Mouse (Mus musculus) intestine, embryonic 15.5 days (tissue): ENCODE results near the gene Ankrd13b. TPM values are rescaled to one million over a fixed set of nuclear protein-coding genes. Genes with fewer than 3 reads are reported as not detected.

Source experiments
- ATAC-seq: fragments of 200-750 bp; cut with Nextera tagmentation; 2 replicates; pipeline ENCODE4 v1.8.0; 2017; ENCODE audit warnings: moderate TSS enrichment, moderate library complexity
- H3K27ac ChIP-seq: fragments of 300-500 bp; sonication (generic); 2 replicates; pipeline ENCODE4 v1.5.1; 2015; ENCODE audit warnings: mild to moderate bottlenecking, inconsistent platforms
- H3K27me3 ChIP-seq: fragments of 300-500 bp; sonication (generic); replicated peaks from 2 replicates; pipeline ENCODE4 v1.6.1; 2015; ENCODE audit warnings: inconsistent platforms
- H3K36me3 ChIP-seq: fragments of 300-500 bp; sonication (generic); 2 replicates; pipeline ENCODE4 v1.6.1; 2015; ENCODE audit warnings: inconsistent platforms
- H3K4me1 ChIP-seq: fragments of 300-500 bp; sonication (generic); replicated peaks from 2 replicates; pipeline ENCODE4 v1.6.1; 2015; ENCODE audit warnings: inconsistent platforms
- H3K4me2 ChIP-seq: fragments of 300-500 bp; sonication (generic); replicated peaks from 2 replicates; pipeline ENCODE4 v1.6.1; 2015; ENCODE audit warnings: mild to moderate bottlenecking, inconsistent platforms
- H3K4me3 ChIP-seq: fragments of 300-500 bp; sonication (generic); replicated peaks from 2 replicates; pipeline ENCODE4 v1.5.1; 2015; ENCODE audit warnings: inconsistent platforms
- H3K9ac ChIP-seq: fragments of 300-500 bp; sonication (generic); 2 replicates; pipeline ENCODE4 v1.6.1; 2015; ENCODE audit warnings: inconsistent platforms
- H3K9me3 ChIP-seq: fragments of 300-500 bp; sonication (generic); 2 replicates; pipeline ENCODE4 v1.6.1; 2016; ENCODE audit warnings: inconsistent platforms
- WGBS: fragments of 180-500 bp; shearing (Covaris S2); methylation state at CpG from one replicate; pipeline ENCODE4 v1.1.7; 2015; 5-methylcytosine and 5-hydroxymethylcytosine counted together
- polyA plus RNA-seq: library from polyadenylated mRNA; unstranded; fragments of >200 nt; fragmentation: Nextera tagmentation; extraction: Ambion mirVana; gene quantifications from 2 replicates; pipeline ENCODE4 v1.2.1, GENCODE M21; 2015

The Ankrd13b gene
- polyA plus RNA-seq, 1 experiment from 2014 or later, result 5.1 TPM

- H3K27me3 ChIP-seq, result no peaks in the 10 kb centered on the region
- no peak for ATAC-seq
- peaks cover 39% of the 10 kb centered on the region for H3K4me1 ChIP-seq
- no peaks in the 10 kb centered on the region for H3K9me3 ChIP-seq
- 57% methylated on average over 6 of the region's 6 CpGs for WGBS
- H3K36me3 ChIP-seq, result no peaks in the 10 kb centered on the region
- H3K27ac ChIP-seq, result no peak overlapping the region
- H3K4me2 ChIP-seq, result no peak overlapping the region
- H3K4me3 ChIP-seq, result no peak overlapping the region
- no peak overlapping the region for H3K9ac ChIP-seq
Observed at GRCm38 (mm10) chr11:77485229-77485628, 4.2 kb downstream of the Ankrd13b start.

GRCm38 (mm10) chr11:77483510-77484255, 5.8 kb downstream of the Ankrd13b start:
- H3K27me3 ChIP-seq, result no peaks in the 10 kb centered on the region
- H3K36me3 ChIP-seq, result no peaks in the 10 kb centered on the region
- H3K4me1 ChIP-seq, result peaks cover 30% of the 10 kb centered on the region
- ATAC-seq, result no peak
- no peak overlapping the region for H3K4me2 ChIP-seq
- H3K9ac ChIP-seq, result no peak overlapping the region
- 42% methylated on average over 11 of the region's 11 CpGs for WGBS
- no peak overlapping the region for H3K27ac ChIP-seq
- H3K9me3 ChIP-seq, result no peaks in the 10 kb centered on the region
- H3K4me3 ChIP-seq, result no peak overlapping the region

DNA sequence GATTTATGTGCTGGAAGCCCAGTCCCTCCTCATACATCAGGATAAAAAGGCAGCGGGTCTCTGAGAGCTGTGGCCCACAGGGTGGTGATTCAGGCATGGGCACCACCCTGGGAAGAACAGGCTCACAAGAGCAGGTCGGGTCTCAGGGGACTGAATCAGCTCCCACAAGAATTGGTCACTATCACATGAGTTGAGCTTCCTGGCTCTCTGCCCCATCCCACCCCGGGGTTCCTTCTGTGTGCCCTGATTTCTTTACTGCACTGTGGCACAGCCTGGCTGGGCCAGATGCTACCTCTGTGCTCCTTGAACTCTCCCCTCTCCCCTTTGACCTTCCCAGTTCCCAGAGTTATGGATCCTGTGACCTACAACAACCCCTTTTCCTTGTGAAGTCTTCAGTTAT, 6.4 kb downstream of the Ankrd13b start:
- ATAC-seq, result no peak
- Histone ChIP-seq H3K9ac (no peak overlapping the region), H3K36me3 (no peaks in the 10 kb centered on the region), H3K27ac (no peak overlapping the region), H3K4me1 (peaks cover 24% of the 10 kb centered on the region; the same call in 1 of the 2 replicates), H3K4me2 (no peak overlapping the region), H3K27me3 (no peaks in the 10 kb centered on the region), H3K9me3 (no peaks in the 10 kb centered on the region), H3K4me3 (no peak overlapping the region)
- WGBS, result 62% methylated on average over 3 of the region's 3 CpGs

DNA sequence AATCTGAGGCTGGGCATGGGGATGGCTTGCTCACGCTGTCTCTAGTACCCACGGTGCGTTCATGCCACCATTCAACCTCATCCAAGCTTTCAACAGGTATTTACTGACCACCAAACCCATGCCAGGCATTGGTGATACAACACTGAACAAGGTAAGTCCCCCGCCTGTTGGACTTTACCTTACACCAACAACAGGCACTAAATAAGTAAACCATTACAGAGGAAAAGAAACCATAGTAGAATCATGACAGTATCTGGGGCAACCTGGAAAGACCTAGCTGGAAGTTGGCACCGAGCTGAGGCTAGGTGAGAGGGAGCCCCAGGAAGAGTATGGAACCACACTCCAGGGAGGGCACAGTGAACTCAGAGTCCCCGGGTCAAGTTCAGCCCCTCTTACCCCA, 12.6 kb downstream of the Ankrd13b start:
- H3K27ac ChIP-seq, result no peak overlapping the region
- peak; percentile 28; the same call in 1 of the 2 replicates for ATAC-seq

DNA sequence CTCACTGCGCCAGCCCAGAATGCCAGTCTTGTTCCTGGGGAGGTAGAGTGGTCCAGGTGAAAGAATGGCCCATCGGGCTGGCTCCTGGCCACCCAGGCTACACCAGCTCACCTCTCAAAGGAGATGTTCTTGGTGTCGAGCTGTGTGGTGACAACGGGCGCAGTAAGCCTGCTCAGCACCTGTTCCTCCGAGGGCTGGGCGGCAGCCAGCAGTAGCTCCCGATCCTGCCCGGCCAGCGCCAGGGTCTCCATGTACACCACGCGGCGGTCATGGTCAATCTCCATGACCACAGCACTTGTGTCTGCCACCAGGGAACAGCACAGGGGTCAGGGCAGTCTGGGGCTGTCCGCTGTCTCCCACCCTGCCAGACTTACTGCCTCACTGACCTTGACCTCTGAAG, 13.3 kb downstream of the Ankrd13b start:
- Histone ChIP-seq H3K9me3 (no peaks in the 10 kb centered on the region), H3K4me2 (no peak overlapping the region), H3K9ac (no peak overlapping the region), H3K4me1 (0 out of 2 replicates have a peak, but pooled peaks cover 2% of the 10 kb centered on the region), H3K4me3 (no peak overlapping the region), H3K36me3 (peaks cover 14% of the 10 kb centered on the region), H3K27ac (no peak overlapping the region), H3K27me3 (no peaks in the 10 kb centered on the region)
- no peak for ATAC-seq
- WGBS, result 94% methylated on average over 14 of the region's 14 CpGs

More for the DNA sequence above, 12.6 kb downstream of the Ankrd13b start:
- H3K9ac ChIP-seq, result no peak overlapping the region
- H3K36me3 ChIP-seq, result peaks cover 9% of the 10 kb centered on the region
- 87% methylated on average over 6 of the region's 6 CpGs for WGBS
- no peaks in the 10 kb centered on the region for H3K9me3 ChIP-seq
- H3K27me3 ChIP-seq, result no peaks in the 10 kb centered on the region
- no peak overlapping the region for H3K4me2 ChIP-seq
- 0 out of 2 replicates have a peak, but pooled peaks cover 2% of the 10 kb centered on the region for H3K4me1 ChIP-seq
- H3K4me3 ChIP-seq, result no peak overlapping the region

GRCm38 (mm10) chr11:77472775-77473174, 16.7 kb downstream of the Ankrd13b start:
- no peak overlapping the region for H3K27ac ChIP-seq
- no peaks in the 10 kb centered on the region for H3K9me3 ChIP-seq
- H3K4me2 ChIP-seq, result no peak overlapping the region
- ATAC-seq, result no peak
- 0 out of 2 replicates have a peak, but pooled peaks cover 2% of the 10 kb centered on the region for H3K4me1 ChIP-seq
- peaks cover 7% of the 10 kb centered on the region for H3K27me3 ChIP-seq
- no peak overlapping the region for H3K9ac ChIP-seq
- H3K4me3 ChIP-seq, result no peak overlapping the region
- peaks cover 14% of the 10 kb centered on the region for H3K36me3 ChIP-seq
- WGBS, result 85% methylated on average over 16 of the region's 16 CpGs

DNA sequence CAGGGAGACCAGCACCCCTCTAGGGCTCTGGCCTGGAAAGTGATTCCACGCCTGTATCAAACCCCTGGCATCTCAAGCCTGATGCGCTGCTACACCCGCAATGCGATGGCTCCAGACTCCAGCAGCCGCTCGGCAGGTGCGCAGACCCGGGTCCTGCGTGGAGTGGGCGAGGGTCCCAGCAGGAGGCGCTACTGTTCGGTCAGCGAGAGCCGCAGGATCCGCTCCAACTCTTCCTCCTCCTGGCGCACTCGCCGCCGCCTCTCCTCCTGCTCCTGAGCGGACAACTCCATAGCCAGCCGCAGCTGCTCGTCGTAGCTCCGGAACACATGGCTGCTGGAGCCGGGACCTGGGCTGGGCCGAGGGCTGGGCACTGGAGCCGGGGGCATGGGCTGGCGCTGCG, 18.1 kb downstream of the Ankrd13b start:
- Histone ChIP-seq H3K36me3 (peaks cover 14% of the 10 kb centered on the region), H3K9me3 (no peaks in the 10 kb centered on the region), H3K4me3 (no peak overlapping the region), H3K27me3 (peaks cover 21% of the 10 kb centered on the region), H3K27ac (no peak overlapping the region), H3K4me1 (0 out of 2 replicates have a peak, but pooled peaks cover 3% of the 10 kb centered on the region), H3K4me2 (no peak overlapping the region), H3K9ac (no peak overlapping the region)
- 73% methylated on average over 29 of the region's 29 CpGs for WGBS
- no peak for ATAC-seq

GRCm38 (mm10) chr11:77468397-77468796, 21.1 kb downstream of the Ankrd13b start:
- H3K27ac ChIP-seq, result no peak overlapping the region
- WGBS, result 82% methylated on average over 9 of the region's 9 CpGs
- H3K36me3 ChIP-seq, result peaks cover 14% of the 10 kb centered on the region
- peaks cover 47% of the 10 kb centered on the region for H3K27me3 ChIP-seq
- ATAC-seq, result no peak
- no peak overlapping the region for H3K4me3 ChIP-seq
- H3K9ac ChIP-seq, result no peak overlapping the region
- H3K4me2 ChIP-seq, result no peak overlapping the region
- no peaks in the 10 kb centered on the region for H3K9me3 ChIP-seq
- H3K4me1 ChIP-seq, result 0 out of 2 replicates have a peak, but pooled peaks cover 3% of the 10 kb centered on the region

DNA sequence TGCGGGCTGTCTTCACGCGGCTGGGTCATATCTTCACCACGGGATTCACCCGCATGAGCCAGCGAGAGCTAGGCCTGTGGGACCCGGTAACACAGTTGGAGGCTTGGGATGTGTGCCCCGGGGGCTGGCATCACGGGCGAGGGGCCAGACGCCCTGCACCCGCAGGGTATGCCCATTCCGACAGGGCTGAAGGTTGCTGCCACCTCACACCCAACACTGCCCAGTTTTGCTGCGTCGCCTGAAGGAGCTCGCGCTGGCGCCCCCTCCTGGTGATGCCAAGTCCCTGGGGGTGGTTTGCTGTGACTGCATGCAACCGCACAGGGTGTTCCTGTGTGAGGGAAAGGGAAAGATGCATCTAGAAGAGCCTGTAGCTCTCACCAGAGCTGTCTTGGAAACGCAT, 21.7 kb downstream of the Ankrd13b start:
- Histone ChIP-seq H3K27ac (no peak overlapping the region), H3K36me3 (peaks cover 9% of the 10 kb centered on the region), H3K4me3 (no peak overlapping the region), H3K9me3 (no peaks in the 10 kb centered on the region), H3K4me2 (peak overlapping the region; percentile 41), H3K27me3 (peaks cover 53% of the 10 kb centered on the region), H3K4me1 (peaks cover 5% of the 10 kb centered on the region), H3K9ac (no peak overlapping the region)
- ATAC-seq, result no peak; the same call in 1 of the 2 replicates
- 16% methylated on average over 20 of the region's 20 CpGs for WGBS

DNA sequence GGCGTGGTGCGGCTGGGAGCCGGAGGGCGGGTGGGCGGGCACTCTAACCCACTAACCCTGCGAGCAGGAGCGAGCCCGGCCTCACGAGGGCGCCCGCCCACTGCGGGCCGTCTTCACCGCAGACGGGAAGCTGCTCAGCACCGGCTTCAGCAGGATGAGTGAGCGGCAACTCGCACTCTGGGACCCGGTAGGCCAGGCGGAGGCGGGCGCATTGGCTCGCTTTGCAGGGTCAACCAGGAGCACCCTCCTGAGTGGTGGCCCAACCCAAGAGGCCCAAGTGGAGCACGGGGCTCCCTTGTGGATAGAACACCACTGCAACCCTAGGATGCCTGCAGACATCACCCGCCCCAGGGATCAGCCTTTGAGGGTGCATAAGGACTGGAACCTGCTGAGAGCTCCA, 22.3 kb downstream of the Ankrd13b start:
- Histone ChIP-seq H3K4me1 (peaks cover 10% of the 10 kb centered on the region), H3K9ac (no peak overlapping the region), H3K4me3 (no peak overlapping the region), H3K9me3 (no peaks in the 10 kb centered on the region), H3K27me3 (peaks cover 59% of the 10 kb centered on the region), H3K4me2 (peak overlapping the region; percentile 41), H3K27ac (no peak overlapping the region), H3K36me3 (peaks cover 8% of the 10 kb centered on the region)
- peak; percentile 63 for ATAC-seq
- WGBS, result 5% methylated on average over 25 of the region's 25 CpGs

GRCm38 (mm10) chr11:77466544-77466943, 22.9 kb downstream of the Ankrd13b start:
- WGBS, result 34% methylated on average over 9 of the region's 9 CpGs
- no peak overlapping the region for H3K4me3 ChIP-seq
- no peak overlapping the region for H3K9ac ChIP-seq
- no peaks in the 10 kb centered on the region for H3K9me3 ChIP-seq
- H3K27me3 ChIP-seq, result peaks cover 61% of the 10 kb centered on the region
- H3K36me3 ChIP-seq, result peaks cover 2% of the 10 kb centered on the region; the same call in 1 of the 2 replicates
- ATAC-seq, result no peak
- peaks cover 14% of the 10 kb centered on the region for H3K4me1 ChIP-seq
- H3K27ac ChIP-seq, result no peak overlapping the region
- H3K4me2 ChIP-seq, result peak overlapping the region; percentile 41

- Histone ChIP-seq H3K27me3 (peaks cover 61% of the 10 kb centered on the region), H3K9me3 (no peaks in the 10 kb centered on the region)
- no peak for ATAC-seq
Observed at GRCm38 (mm10) chr11:77465111-77465510, 24.4 kb downstream of the Ankrd13b start.

GRCm38 (mm10) chr11:77464684-77465083, 24.8 kb downstream of the Ankrd13b start:
- Histone ChIP-seq H3K27me3 (peaks cover 61% of the 10 kb centered on the region), H3K27ac (no peak overlapping the region), H3K4me2 (no peak overlapping the region), H3K4me3 (no peak overlapping the region), H3K9me3 (no peaks in the 10 kb centered on the region), H3K9ac (no peak overlapping the region), H3K36me3 (no peaks in the 10 kb centered on the region), H3K4me1 (peaks cover 14% of the 10 kb centered on the region)
- WGBS, result 65% methylated on average over 4 of the region's 4 CpGs
- no peak for ATAC-seq

More at GRCm38 (mm10) chr11:77465111-77465510, 24.4 kb downstream of the Ankrd13b start:
- Histone ChIP-seq H3K27ac (no peak overlapping the region), H3K4me2 (no peak overlapping the region), H3K9ac (no peak overlapping the region), H3K36me3 (no peaks in the 10 kb centered on the region), H3K4me1 (peaks cover 14% of the 10 kb centered on the region), H3K4me3 (no peak overlapping the region)
- WGBS, result 72% methylated on average over 3 of the region's 3 CpGs
